Mouse (Mus musculus): Measurements from ENCODE around the gene 9230112D13Rik. TPM values are rescaled to one million over a fixed set of nuclear protein-coding genes. Genes with fewer than 3 reads are reported as not detected.

Gene 9230112D13Rik
- polyA plus RNA-seq, 1 experiment from 2014 or later = not detected

DNA sequence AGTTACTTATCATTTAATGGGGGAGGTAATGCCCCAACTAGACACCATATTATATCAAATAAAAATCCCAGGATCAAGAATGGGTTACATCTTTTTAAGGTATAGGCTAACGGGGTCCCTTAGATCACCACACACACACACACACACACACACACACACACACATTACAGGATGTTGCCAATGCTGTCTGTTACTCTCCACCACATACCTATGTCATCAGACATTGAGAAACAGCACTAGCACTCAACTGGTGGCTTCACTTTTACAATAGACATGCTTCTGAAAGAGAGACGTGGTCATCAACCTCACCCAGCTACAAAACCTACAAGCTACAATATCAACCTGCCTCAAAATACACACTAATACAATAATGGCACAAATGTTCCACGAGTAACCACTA is 28.9 kb downstream of the 9230112D13Rik start:
- no peak overlapping the region for H3K4me3 ChIP-seq (replicated peaks; ENCODE audit: low read length)
- H3K27ac ChIP-seq = no peak overlapping the region
- H3K9ac ChIP-seq = no peak overlapping the region
- H3K9me3 ChIP-seq (ENCODE audit: control insufficient read depth, low read length) = no peaks in the 10 kb centered on the region
- 94% methylated on average over 3 of the region's 3 CpGs for WGBS
- H3K4me2 ChIP-seq (replicated peaks) = no peak overlapping the region
- H3K4me1 ChIP-seq (replicated peaks; ENCODE audit: control insufficient read depth, insufficient read depth, low read length) = peaks cover 7% of the 10 kb centered on the region; the same call in 1 of the 2 replicates
- no peak for ATAC-seq (ENCODE audit: low FRiP score)
- no peak for DNase-seq (ENCODE audit: low spot score)
- H3K36me3 ChIP-seq (replicated peaks; ENCODE audit: control insufficient read depth, insufficient read depth) = no peaks in the 10 kb centered on the region
- no peaks in the 10 kb centered on the region for H3K27me3 ChIP-seq (ENCODE audit: control insufficient read depth, insufficient read depth, low read length)

DNA sequence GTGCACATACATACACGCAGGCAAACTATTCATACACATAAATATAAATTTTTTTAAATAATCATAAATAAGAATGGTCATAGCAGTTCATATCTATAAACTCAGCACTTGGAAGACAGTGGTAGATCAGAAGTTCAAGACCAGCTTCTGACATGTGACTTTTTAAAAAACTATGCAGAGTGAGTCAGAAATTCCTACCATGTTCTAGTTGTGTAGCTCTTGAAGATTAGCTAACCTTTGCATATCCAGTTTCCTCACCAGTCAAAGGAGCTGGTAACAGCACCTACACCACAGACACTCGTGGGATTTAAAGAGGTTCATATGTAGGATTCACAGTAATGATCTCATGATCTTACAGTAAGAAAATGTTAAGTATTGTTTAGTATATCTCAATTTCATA is 29.9 kb downstream of the 9230112D13Rik start:
- no peaks in the 10 kb centered on the region for H3K27me3 ChIP-seq (ENCODE audit: control insufficient read depth, insufficient read depth, low read length)
- no peaks in the 10 kb centered on the region for H3K9me3 ChIP-seq (ENCODE audit: control insufficient read depth, low read length)
- H3K36me3 ChIP-seq (replicated peaks; ENCODE audit: control insufficient read depth, insufficient read depth) = no peaks in the 10 kb centered on the region
- no peak overlapping the region for H3K4me3 ChIP-seq (replicated peaks; ENCODE audit: low read length)
- H3K27ac ChIP-seq = no peak overlapping the region
- WGBS = 90% methylated on average over 2 of the region's 2 CpGs
- no peak for DNase-seq (ENCODE audit: low spot score)
- peaks cover 7% of the 10 kb centered on the region; the same call in 1 of the 2 replicates for H3K4me1 ChIP-seq (replicated peaks; ENCODE audit: control insufficient read depth, insufficient read depth, low read length)
- no peak overlapping the region for H3K4me2 ChIP-seq (replicated peaks)
- ATAC-seq (ENCODE audit: low FRiP score) = no peak
- H3K9ac ChIP-seq = no peak overlapping the region

DNA sequence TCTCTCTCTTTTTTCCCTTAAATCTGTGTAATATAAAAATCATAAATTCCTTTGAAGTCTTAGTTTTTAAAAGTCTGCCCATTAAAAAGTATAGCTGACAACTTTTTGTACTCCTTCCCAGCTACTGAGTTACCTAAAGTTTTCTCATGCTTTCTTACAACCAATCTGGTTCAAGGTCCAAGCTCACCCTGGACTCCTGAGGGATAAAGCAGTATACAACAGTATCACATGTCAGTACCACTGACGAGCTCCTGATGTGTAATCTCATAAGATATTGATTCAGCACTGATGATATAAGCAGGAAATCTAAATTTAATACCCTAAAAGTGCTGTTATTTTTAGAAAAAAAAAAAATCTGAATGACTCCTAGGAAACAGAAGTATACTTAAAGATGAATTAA is 31.6 kb downstream of the 9230112D13Rik start:
- WGBS = 75% methylated on average over 1 of the region's 1 CpGs
- H3K9me3 ChIP-seq (ENCODE audit: control insufficient read depth, low read length) = no peaks in the 10 kb centered on the region

DNA sequence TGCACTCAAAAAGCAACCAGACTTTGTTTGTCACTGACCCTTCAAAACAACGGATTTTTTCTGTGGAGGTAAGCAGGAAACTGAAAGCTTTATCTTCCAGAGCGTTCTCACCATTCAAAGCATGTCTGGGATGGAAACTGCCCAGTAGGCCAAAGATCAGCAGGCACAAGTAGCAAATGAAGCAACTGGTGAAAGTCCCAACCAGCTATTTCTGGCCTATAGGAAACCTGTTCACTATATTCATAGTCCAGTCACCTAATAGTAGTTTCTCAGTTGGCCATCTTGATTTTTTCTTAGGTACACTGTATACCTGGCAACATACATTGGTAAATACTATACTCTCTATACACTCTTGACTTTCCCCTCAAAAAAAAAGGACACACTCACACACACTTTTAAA is 32.7 kb downstream of the 9230112D13Rik start:
- 85% methylated on average over 2 of the region's 2 CpGs for WGBS
- peaks cover 2% of the 10 kb centered on the region; the same call in 1 of the 2 replicates for H3K4me1 ChIP-seq (replicated peaks; ENCODE audit: control insufficient read depth, insufficient read depth, low read length)
- no peak overlapping the region for H3K4me2 ChIP-seq (replicated peaks)
- H3K9ac ChIP-seq = no peak overlapping the region
- H3K9me3 ChIP-seq (ENCODE audit: control insufficient read depth, low read length) = no peaks in the 10 kb centered on the region
- H3K27me3 ChIP-seq (ENCODE audit: control insufficient read depth, insufficient read depth, low read length) = no peaks in the 10 kb centered on the region
- H3K4me3 ChIP-seq (replicated peaks; ENCODE audit: low read length) = no peak overlapping the region
- DNase-seq (ENCODE audit: low spot score) = no peak
- H3K27ac ChIP-seq = no peak overlapping the region
- ATAC-seq (ENCODE audit: low FRiP score) = no peak
- H3K36me3 ChIP-seq (replicated peaks; ENCODE audit: control insufficient read depth, insufficient read depth) = no peaks in the 10 kb centered on the region

More for the DNA sequence above, 31.6 kb downstream of the 9230112D13Rik start:
- DNase-seq (ENCODE audit: low spot score) (no peak), ATAC-seq (ENCODE audit: low FRiP score) (no peak)
- no peak overlapping the region for H3K4me3 ChIP-seq (replicated peaks; ENCODE audit: low read length)
- H3K4me2 ChIP-seq (replicated peaks) = no peak overlapping the region
- H3K36me3 ChIP-seq (replicated peaks; ENCODE audit: control insufficient read depth, insufficient read depth) = no peaks in the 10 kb centered on the region
- no peak overlapping the region for H3K27ac ChIP-seq
- H3K9ac ChIP-seq = no peak overlapping the region
- no peaks in the 10 kb centered on the region for H3K27me3 ChIP-seq (ENCODE audit: control insufficient read depth, insufficient read depth, low read length)
- no peaks in the 10 kb centered on the region for H3K4me1 ChIP-seq (replicated peaks; ENCODE audit: control insufficient read depth, insufficient read depth, low read length)

DNA sequence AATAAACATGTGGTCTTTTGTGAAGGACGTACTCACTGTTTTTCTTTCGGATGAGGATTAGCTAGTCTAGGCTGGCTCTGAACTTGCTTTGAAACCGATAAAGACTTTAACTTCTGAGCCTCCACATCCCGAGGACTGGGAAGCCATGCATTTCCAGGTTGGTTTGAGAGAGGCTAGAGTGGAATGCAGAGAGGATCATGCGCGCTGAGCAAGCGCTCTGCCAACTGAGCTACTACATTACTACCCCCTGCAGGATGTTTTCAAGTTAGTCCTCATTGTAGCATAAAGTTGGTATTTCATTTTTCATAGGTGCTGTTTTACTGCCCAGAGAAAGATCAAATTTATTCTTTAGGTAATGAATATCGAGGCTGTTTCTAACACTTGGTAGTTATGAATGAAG is 36.4 kb downstream of the 9230112D13Rik start:
- Histone ChIP-seq H3K4me2 (replicated peaks) (no peak overlapping the region), H3K4me1 (replicated peaks; ENCODE audit: control insufficient read depth, insufficient read depth, low read length) (peaks cover 18% of the 10 kb centered on the region; the same call in 1 of the 2 replicates), H3K4me3 (replicated peaks; ENCODE audit: low read length) (no peak overlapping the region), H3K27ac (no peak overlapping the region), H3K9me3 (ENCODE audit: control insufficient read depth, low read length) (no peaks in the 10 kb centered on the region), H3K27me3 (ENCODE audit: control insufficient read depth, insufficient read depth, low read length) (no peaks in the 10 kb centered on the region), H3K36me3 (replicated peaks; ENCODE audit: control insufficient read depth, insufficient read depth) (no peaks in the 10 kb centered on the region), H3K9ac (no peak overlapping the region)
- no peak for DNase-seq (ENCODE audit: low spot score)
- 66% methylated on average over 8 of the region's 8 CpGs for WGBS
- ATAC-seq (ENCODE audit: low FRiP score) = no peak

DNA sequence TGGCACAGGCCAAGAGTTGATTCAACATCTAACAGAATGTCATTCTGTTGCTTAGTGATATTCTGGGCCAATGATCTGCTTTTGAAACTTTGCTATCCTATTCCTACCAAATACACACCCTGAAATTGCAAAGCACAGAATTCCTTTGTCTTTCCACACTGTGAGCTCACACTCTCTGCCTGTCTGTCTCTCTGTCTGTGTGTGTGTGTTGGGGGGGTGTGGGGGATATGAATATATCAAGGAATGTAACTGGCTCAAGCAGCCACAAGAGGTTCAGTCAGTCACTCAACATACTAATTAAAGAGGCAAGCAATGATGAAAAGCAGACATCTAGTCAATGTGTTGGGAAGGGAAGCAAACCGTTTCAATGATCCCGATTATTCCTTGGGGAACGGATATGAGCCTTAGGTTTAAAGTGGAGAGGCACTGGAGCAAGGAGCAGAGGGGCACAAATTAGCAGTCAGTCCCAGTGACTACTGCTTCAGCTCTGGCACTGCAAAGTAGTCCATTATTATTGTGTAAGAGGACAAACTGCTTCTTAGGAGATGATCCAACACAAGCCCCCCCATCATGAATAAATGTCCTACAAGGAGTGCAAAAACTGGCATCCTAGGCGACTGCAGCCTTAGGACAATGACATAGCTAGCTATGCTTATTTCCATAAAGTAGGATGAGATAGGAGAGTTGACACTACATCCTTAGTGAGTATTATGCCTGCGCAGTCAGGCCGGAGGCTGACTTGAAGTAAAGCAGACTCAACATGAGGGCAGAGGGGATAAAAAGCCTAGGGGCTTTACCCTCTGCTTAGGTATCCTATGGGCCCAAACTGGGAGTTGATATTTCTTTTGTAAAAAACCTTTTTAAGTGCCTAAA is 38.9 kb downstream of the 9230112D13Rik start:
- WGBS = 54% methylated on average over 6 of the region's 6 CpGs
- DNase-seq (ENCODE audit: low spot score) = no peak
- no peaks in the 10 kb centered on the region for H3K36me3 ChIP-seq (replicated peaks; ENCODE audit: control insufficient read depth, insufficient read depth)
- H3K4me2 ChIP-seq (replicated peaks) = no peak overlapping the region
- ATAC-seq (ENCODE audit: low FRiP score) = peak; percentile 71; the same call in 1 of the 2 replicates
- H3K27ac ChIP-seq = peak overlapping the region; percentile 32; the same call in 1 of the 2 replicates
- H3K4me3 ChIP-seq (replicated peaks; ENCODE audit: low read length) = no peak overlapping the region
- no peak overlapping the region for H3K9ac ChIP-seq
- H3K27me3 ChIP-seq (ENCODE audit: control insufficient read depth, insufficient read depth, low read length) = no peaks in the 10 kb centered on the region
- H3K4me1 ChIP-seq (replicated peaks; ENCODE audit: control insufficient read depth, insufficient read depth, low read length) = peaks cover 18% of the 10 kb centered on the region; the same call in 1 of the 2 replicates
- H3K9me3 ChIP-seq (ENCODE audit: control insufficient read depth, low read length) = no peaks in the 10 kb centered on the region

DNA sequence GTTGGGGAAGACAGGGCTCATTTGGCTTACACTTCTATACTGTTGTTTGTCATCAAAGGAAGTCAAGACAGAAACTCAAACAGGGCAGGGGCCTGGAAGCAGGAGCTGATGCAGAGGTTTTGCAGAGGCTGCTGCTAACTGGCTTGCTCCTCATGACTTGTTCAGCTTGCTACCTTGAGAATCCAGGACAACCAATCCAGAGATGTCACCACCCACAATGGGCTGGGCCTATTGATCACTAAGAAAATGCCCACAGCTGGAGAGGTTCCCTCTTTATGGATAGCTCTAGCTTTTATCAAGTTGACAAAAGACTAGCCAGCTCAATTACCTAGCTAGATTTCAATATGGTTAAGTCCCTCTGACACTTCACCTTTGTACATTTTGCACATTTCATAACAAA is 51.0 kb downstream of the 9230112D13Rik start:
- no peaks in the 10 kb centered on the region for H3K4me1 ChIP-seq (replicated peaks; ENCODE audit: control insufficient read depth, insufficient read depth, low read length)
- H3K4me3 ChIP-seq (replicated peaks; ENCODE audit: low read length) = no peak overlapping the region
- no peaks in the 10 kb centered on the region for H3K36me3 ChIP-seq (replicated peaks; ENCODE audit: control insufficient read depth, insufficient read depth)
- no peak overlapping the region for H3K27ac ChIP-seq
- H3K4me2 ChIP-seq (replicated peaks) = no peak overlapping the region
- no peaks in the 10 kb centered on the region for H3K9me3 ChIP-seq (ENCODE audit: control insufficient read depth, low read length)
- DNase-seq (ENCODE audit: low spot score) = no peak
- no peak for ATAC-seq (ENCODE audit: low FRiP score)
- no peaks in the 10 kb centered on the region for H3K27me3 ChIP-seq (ENCODE audit: control insufficient read depth, insufficient read depth, low read length)
- H3K9ac ChIP-seq = no peak overlapping the region

DNA sequence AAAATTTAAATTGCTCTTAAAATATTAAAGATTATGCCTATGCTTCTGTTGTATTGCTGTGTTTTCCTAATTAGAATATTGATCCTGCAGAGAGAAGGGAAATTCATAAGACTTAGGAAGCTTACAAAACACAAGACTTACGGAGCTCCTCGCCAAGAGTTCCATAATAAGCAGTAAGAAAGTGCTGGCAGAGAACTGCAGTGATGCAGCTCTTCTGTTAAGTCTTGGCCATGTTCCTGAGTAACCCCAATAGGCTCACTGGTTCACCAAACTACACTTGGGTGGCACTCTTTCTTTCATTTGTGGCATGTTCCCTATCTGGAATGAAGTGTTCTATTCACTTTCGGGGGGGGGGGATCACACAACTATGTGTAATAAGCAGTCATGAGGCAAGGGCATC is 56.3 kb downstream of the 9230112D13Rik start:
- H3K9me3 ChIP-seq (ENCODE audit: control insufficient read depth, low read length) = no peaks in the 10 kb centered on the region
- H3K9ac ChIP-seq = no peak overlapping the region
- no peak overlapping the region for H3K4me2 ChIP-seq (replicated peaks)
- H3K4me3 ChIP-seq (replicated peaks; ENCODE audit: low read length) = no peak overlapping the region
- ATAC-seq (ENCODE audit: low FRiP score) (no peak), DNase-seq (ENCODE audit: low spot score) (no peak)
- no peak overlapping the region for H3K27ac ChIP-seq
- no peaks in the 10 kb centered on the region for H3K4me1 ChIP-seq (replicated peaks; ENCODE audit: control insufficient read depth, insufficient read depth, low read length)
- no peaks in the 10 kb centered on the region for H3K27me3 ChIP-seq (ENCODE audit: control insufficient read depth, insufficient read depth, low read length)
- no peaks in the 10 kb centered on the region for H3K36me3 ChIP-seq (replicated peaks; ENCODE audit: control insufficient read depth, insufficient read depth)
- WGBS = 62% methylated on average over 3 of the region's 3 CpGs

All from hindbrain, embryonic 14.5 days (tissue).